Mouse (Mus musculus) liver, adult (tissue): ENCODE results near the gene Hist1h2bf.

ENCODE experiments used
- GATA4 ChIP-seq: IDR thresholded peaks from 2 replicates; pipeline ENCODE4 v1.6.1; 2014; ENCODE audit warnings: mild to moderate bottlenecking, low read length; ENCODE audit not compliant: insufficient replicate concordance

The Hist1h2bf gene

GRCm38 (mm10) chr13:23595622-23596372 is 21.8 kb upstream of the Hist1h2bf start:
- no peak for TF ChIP-seq GATA4

- no peak for TF ChIP-seq GATA4
Observed at GRCm38 (mm10) chr13:23595185-23595584, 21.2 kb upstream of the Hist1h2bf start.

GRCm38 (mm10) chr13:23593051-23593770 is 19.2 kb upstream of the Hist1h2bf start:
- TF ChIP-seq GATA4 = no peak

GRCm38 (mm10) chr13:23592614-23593013 is 18.6 kb upstream of the Hist1h2bf start:
- TF ChIP-seq GATA4 = no peak

- no peak for TF ChIP-seq GATA4
Observed at GRCm38 (mm10) chr13:23591206-23591605, 17.2 kb upstream of the Hist1h2bf start.

- TF ChIP-seq GATA4 = no peak
Observed at GRCm38 (mm10) chr13:23586940-23587225, 12.9 kb upstream of the Hist1h2bf start.

- no peak for TF ChIP-seq GATA4
Observed at GRCm38 (mm10) chr13:23586099-23586939, 12.3 kb upstream of the Hist1h2bf start.

GRCm38 (mm10) chr13:23585029-23585441 is 11.0 kb upstream of the Hist1h2bf start:
- no peak for TF ChIP-seq GATA4

GRCm38 (mm10) chr13:23584331-23584730 is 10.3 kb upstream of the Hist1h2bf start:
- no peak for TF ChIP-seq GATA4

- no peak for TF ChIP-seq GATA4
Observed at GRCm38 (mm10) chr13:23583387-23584068, 9.5 kb upstream of the Hist1h2bf start.

- no peak for TF ChIP-seq GATA4
Observed at GRCm38 (mm10) chr13:23582219-23583056, 8.4 kb upstream of the Hist1h2bf start.

- TF ChIP-seq GATA4 = no peak
Observed at GRCm38 (mm10) chr13:23581408-23582218, 7.6 kb upstream of the Hist1h2bf start, which contains the start of gene Hist1h4d. TSS of gene Hist1h4d (plus strand) at chr13:23581598.

GRCm38 (mm10) chr13:23577835-23578234 is 3.8 kb upstream of the Hist1h2bf start:
- no peak for TF ChIP-seq GATA4
